Mouse (Mus musculus): ENCODE data around the gene Polr3c. TPM values are rescaled to one million over a fixed set of nuclear protein-coding genes. Genes with fewer than 3 reads are reported as not detected.
"Not testable (repeated sequence)": the region's sequence is repeated elsewhere in the genome, so short reads cannot be mapped to it uniquely, and the experiment has no call there.

Gene Polr3c
- polyA plus RNA-seq, 1 experiment: 43.0 TPM

- H3K36me3 ChIP-seq (ENCODE audit: control insufficient read depth, insufficient read depth, low read length, poor library complexity, severe bottlenecking): no peaks in the 10 kb centered on the region; the same call in 1 of the 2 replicates
- H3K27me3 ChIP-seq (ENCODE audit: control insufficient read depth, insufficient read depth, low read length, poor library complexity, severe bottlenecking): no peaks in the 10 kb centered on the region
- TF ChIP-seq POLR2A (IDR thresholded peaks at IDR 0.05; ENCODE audit: insufficient read depth, low read length): no peak
- no peak for TF ChIP-seq EP300 (IDR thresholded peaks at IDR 0.05; ENCODE audit: insufficient read depth, low read depth, low read length)
- TF ChIP-seq CTCF (IDR thresholded peaks at IDR 0.05; ENCODE audit: low read depth, low read length): no peak
- peaks cover 14% of the 10 kb centered on the region for H3K9me3 ChIP-seq (replicated peaks; ENCODE audit: control insufficient read depth, insufficient read depth, low read length, poor library complexity, severe bottlenecking)
- H3K4me1 ChIP-seq (ENCODE audit: control insufficient read depth, insufficient read depth, low read length): no peaks in the 10 kb centered on the region
- H3K4me3 ChIP-seq (ENCODE audit: low read depth, low read length): no peak overlapping the region
- no peak overlapping the region for H3K9ac ChIP-seq (ENCODE audit: low read depth, poor library complexity, severe bottlenecking)
- no peak overlapping the region for H3K27ac ChIP-seq (ENCODE audit: insufficient read depth, low read length)
These were observed 30.3 kb upstream of the Polr3c start for GRCm38 (mm10) chr3:96757691-96758090.

- Histone ChIP-seq H3K27me3 (ENCODE audit: control insufficient read depth, insufficient read depth, low read length, poor library complexity, severe bottlenecking) (no peaks in the 10 kb centered on the region), H3K9me3 (replicated peaks; ENCODE audit: control insufficient read depth, insufficient read depth, low read length, poor library complexity, severe bottlenecking) (peaks cover 10% of the 10 kb centered on the region), H3K4me3 (ENCODE audit: low read depth, low read length) (no peak overlapping the region), H3K4me1 (ENCODE audit: control insufficient read depth, insufficient read depth, low read length) (no peaks in the 10 kb centered on the region), H3K27ac (ENCODE audit: insufficient read depth, low read length) (no peak overlapping the region), H3K36me3 (ENCODE audit: control insufficient read depth, insufficient read depth, low read length, poor library complexity, severe bottlenecking) (no peaks in the 10 kb centered on the region; the same call in 1 of the 2 replicates), H3K9ac (ENCODE audit: low read depth, poor library complexity, severe bottlenecking) (no peak overlapping the region)
- TF ChIP-seq CTCF (IDR thresholded peaks at IDR 0.05; ENCODE audit: low read depth, low read length) (no peak), POLR2A (IDR thresholded peaks at IDR 0.05; ENCODE audit: insufficient read depth, low read length) (no peak), EP300 (IDR thresholded peaks at IDR 0.05; ENCODE audit: insufficient read depth, low read depth, low read length) (no peak)
These were observed 28.5 kb upstream of the Polr3c start for GRCm38 (mm10) chr3:96755935-96756334.

GRCm38 (mm10) chr3:96746829-96747228 lies 19.4 kb upstream of the Polr3c start:
- TF ChIP-seq CTCF (IDR thresholded peaks at IDR 0.05; ENCODE audit: low read depth, low read length) (no peak), POLR2A (IDR thresholded peaks at IDR 0.05; ENCODE audit: insufficient read depth, low read length) (no peak), EP300 (IDR thresholded peaks at IDR 0.05; ENCODE audit: insufficient read depth, low read depth, low read length) (no peak)
- Histone ChIP-seq H3K27ac (ENCODE audit: insufficient read depth, low read length) (no peak overlapping the region), H3K36me3 (ENCODE audit: control insufficient read depth, insufficient read depth, low read length, poor library complexity, severe bottlenecking) (no peaks in the 10 kb centered on the region; the same call in 1 of the 2 replicates)

GRCm38 (mm10) chr3:96744348-96744747 lies 16.9 kb upstream of the Polr3c start:
- H3K4me3 ChIP-seq (ENCODE audit: low read depth, low read length): no peak overlapping the region
- no peaks in the 10 kb centered on the region; the same call in 1 of the 2 replicates for H3K36me3 ChIP-seq (ENCODE audit: control insufficient read depth, insufficient read depth, low read length, poor library complexity, severe bottlenecking)
- H3K4me1 ChIP-seq (ENCODE audit: control insufficient read depth, insufficient read depth, low read length): peaks cover 2% of the 10 kb centered on the region
- H3K9ac ChIP-seq (ENCODE audit: low read depth, poor library complexity, severe bottlenecking): no peak overlapping the region
- H3K27me3 ChIP-seq (ENCODE audit: control insufficient read depth, insufficient read depth, low read length, poor library complexity, severe bottlenecking): no peaks in the 10 kb centered on the region
- no peaks in the 10 kb centered on the region for H3K9me3 ChIP-seq (replicated peaks; ENCODE audit: control insufficient read depth, insufficient read depth, low read length, poor library complexity, severe bottlenecking)
- no peak for TF ChIP-seq POLR2A (IDR thresholded peaks at IDR 0.05; ENCODE audit: insufficient read depth, low read length)
- no peak for TF ChIP-seq CTCF (IDR thresholded peaks at IDR 0.05; ENCODE audit: low read depth, low read length)
- TF ChIP-seq EP300 (IDR thresholded peaks at IDR 0.05; ENCODE audit: insufficient read depth, low read depth, low read length): no peak
- H3K27ac ChIP-seq (ENCODE audit: insufficient read depth, low read length): no peak overlapping the region

More at GRCm38 (mm10) chr3:96746829-96747228, 19.4 kb upstream of the Polr3c start:
- Histone ChIP-seq H3K9me3 (replicated peaks; ENCODE audit: control insufficient read depth, insufficient read depth, low read length, poor library complexity, severe bottlenecking) (no peaks in the 10 kb centered on the region), H3K9ac (ENCODE audit: low read depth, poor library complexity, severe bottlenecking) (no peak overlapping the region), H3K27me3 (ENCODE audit: control insufficient read depth, insufficient read depth, low read length, poor library complexity, severe bottlenecking) (no peaks in the 10 kb centered on the region), H3K4me3 (ENCODE audit: low read depth, low read length) (no peak overlapping the region), H3K4me1 (ENCODE audit: control insufficient read depth, insufficient read depth, low read length) (peaks cover 2% of the 10 kb centered on the region)

GRCm38 (mm10) chr3:96740279-96740678 lies 12.9 kb upstream of the Polr3c start:
- not testable (repeated sequence) for H3K27ac ChIP-seq (ENCODE audit: insufficient read depth, low read length); H3K9me3 ChIP-seq (replicated peaks; ENCODE audit: control insufficient read depth, insufficient read depth, low read length, poor library complexity, severe bottlenecking); H3K4me3 ChIP-seq (ENCODE audit: low read depth, low read length); H3K36me3 ChIP-seq (ENCODE audit: control insufficient read depth, insufficient read depth, low read length, poor library complexity, severe bottlenecking); H3K27me3 ChIP-seq (ENCODE audit: control insufficient read depth, insufficient read depth, low read length, poor library complexity, severe bottlenecking); H3K9ac ChIP-seq (ENCODE audit: low read depth, poor library complexity, severe bottlenecking); H3K4me1 ChIP-seq (ENCODE audit: control insufficient read depth, insufficient read depth, low read length)

GRCm38 (mm10) chr3:96737995-96738394 lies 10.6 kb upstream of the Polr3c start:
- Histone ChIP-seq H3K4me3 (ENCODE audit: low read depth, low read length) (no peak overlapping the region), H3K9me3 (replicated peaks; ENCODE audit: control insufficient read depth, insufficient read depth, low read length, poor library complexity, severe bottlenecking) (no peaks in the 10 kb centered on the region), H3K36me3 (ENCODE audit: control insufficient read depth, insufficient read depth, low read length, poor library complexity, severe bottlenecking) (no peaks in the 10 kb centered on the region), H3K4me1 (ENCODE audit: control insufficient read depth, insufficient read depth, low read length) (peaks cover 2% of the 10 kb centered on the region), H3K9ac (ENCODE audit: low read depth, poor library complexity, severe bottlenecking) (no peak overlapping the region), H3K27ac (ENCODE audit: insufficient read depth, low read length) (no peak overlapping the region), H3K27me3 (ENCODE audit: control insufficient read depth, insufficient read depth, low read length, poor library complexity, severe bottlenecking) (no peaks in the 10 kb centered on the region)
- TF ChIP-seq CTCF (IDR thresholded peaks at IDR 0.05; ENCODE audit: low read depth, low read length) (no peak), EP300 (IDR thresholded peaks at IDR 0.05; ENCODE audit: insufficient read depth, low read depth, low read length) (no peak), POLR2A (IDR thresholded peaks at IDR 0.05; ENCODE audit: insufficient read depth, low read length) (no peak)
